Mouse (Mus musculus): ENCODE measurements around the gene Dpp7. TPM values are rescaled to one million over a fixed set of nuclear protein-coding genes. Genes with fewer than 3 reads are reported as not detected.
A peak's percentile ranks its signal among the peaks of the same experiment; 100 is the strongest.

Gene Dpp7
- polyA plus RNA-seq, 1 experiment from 2014 or later: 21.4 TPM

GRCm38 (mm10) chr2:25305587-25306359 lies 50.4 kb downstream of the Dpp7 start:
- peak overlapping the region; percentile 81 for H3K4me2 ChIP-seq (ENCODE audit: low read length)
- H3K9me3 ChIP-seq (replicated peaks; ENCODE audit: control insufficient read depth, low read length): no peaks in the 10 kb centered on the region
- DNase-seq (ENCODE audit: low spot score) (no peak), ATAC-seq (no peak)
- WGBS: 51% methylated on average over 14 of the region's 14 CpGs
- H3K4me3 ChIP-seq (ENCODE audit: low read depth, low read length): peak overlapping the region; percentile 46
- H3K9ac ChIP-seq (ENCODE audit: low read length): peak overlapping the region; percentile 72
- no peak overlapping the region for H3K27ac ChIP-seq (ENCODE audit: low read depth, low read length)
- H3K27me3 ChIP-seq (replicated peaks; ENCODE audit: control insufficient read depth, insufficient read depth, low read length): peaks cover 33% of the 10 kb centered on the region
- peaks cover 2% of the 10 kb centered on the region; the same call in 1 of the 2 replicates for H3K4me1 ChIP-seq (ENCODE audit: control insufficient read depth, insufficient read depth, low read length)
- H3K36me3 ChIP-seq (ENCODE audit: control insufficient read depth, insufficient read depth, low read length): no peaks in the 10 kb centered on the region

DNA sequence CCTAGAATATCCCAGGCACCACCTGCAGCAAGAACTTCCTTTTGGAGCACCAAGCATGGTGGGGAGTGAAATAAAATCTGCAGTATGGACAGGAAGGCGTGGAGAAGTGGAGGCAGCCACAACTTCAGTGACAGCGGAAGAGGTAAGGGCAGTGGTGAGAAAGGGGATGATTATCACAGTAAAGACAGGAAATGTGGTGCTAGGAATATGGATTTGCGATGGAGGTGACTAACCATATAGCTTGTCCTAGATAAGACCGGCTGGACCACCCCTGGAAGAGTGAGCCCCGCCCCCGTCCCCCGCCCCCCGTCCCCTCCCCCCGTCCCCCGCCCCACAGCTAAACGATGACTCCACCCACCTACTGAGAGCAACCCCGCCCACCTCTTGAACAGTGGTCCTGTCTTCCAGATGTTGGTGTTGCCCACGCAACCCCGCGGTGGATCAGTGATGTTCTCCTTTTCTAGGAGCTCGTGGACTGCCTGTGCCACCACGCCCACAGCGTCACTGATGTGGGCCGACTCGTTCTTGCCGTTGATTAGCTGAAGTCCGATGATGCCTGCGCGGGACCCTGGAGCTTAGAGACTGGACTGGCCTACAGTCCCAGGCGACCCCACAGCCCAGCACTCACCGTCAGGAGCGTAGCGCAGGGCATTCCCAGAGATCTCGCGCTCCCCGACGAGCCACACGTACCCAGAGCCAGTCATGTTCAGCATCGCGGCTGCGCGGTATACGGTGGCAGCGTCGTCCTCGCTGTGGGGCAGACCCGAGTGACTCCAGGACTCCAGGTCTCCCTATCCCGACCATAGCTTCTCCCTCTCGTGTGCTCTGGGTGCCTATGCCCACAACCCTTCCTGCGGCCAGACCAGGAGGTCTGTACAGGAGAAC lies 51.3 kb downstream of the Dpp7 start:
- ATAC-seq (peak; percentile 85), DNase-seq (ENCODE audit: low spot score) (peak; percentile 77)
- 1% methylated on average over 44 of the region's 45 CpGs for WGBS
- H3K9ac ChIP-seq (ENCODE audit: low read length): peak overlapping the region; percentile 72
- H3K9me3 ChIP-seq (replicated peaks; ENCODE audit: control insufficient read depth, low read length): no peaks in the 10 kb centered on the region
- H3K27me3 ChIP-seq (replicated peaks; ENCODE audit: control insufficient read depth, insufficient read depth, low read length): peaks cover 24% of the 10 kb centered on the region
- H3K27ac ChIP-seq (ENCODE audit: low read depth, low read length): no peak overlapping the region
- peaks cover 2% of the 10 kb centered on the region; the same call in 1 of the 2 replicates for H3K4me1 ChIP-seq (ENCODE audit: control insufficient read depth, insufficient read depth, low read length)
- peak overlapping the region; percentile 81 for H3K4me2 ChIP-seq (ENCODE audit: low read length)
- H3K36me3 ChIP-seq (ENCODE audit: control insufficient read depth, insufficient read depth, low read length): no peaks in the 10 kb centered on the region
- peak overlapping the region; percentile 46 for H3K4me3 ChIP-seq (ENCODE audit: low read depth, low read length)

DNA sequence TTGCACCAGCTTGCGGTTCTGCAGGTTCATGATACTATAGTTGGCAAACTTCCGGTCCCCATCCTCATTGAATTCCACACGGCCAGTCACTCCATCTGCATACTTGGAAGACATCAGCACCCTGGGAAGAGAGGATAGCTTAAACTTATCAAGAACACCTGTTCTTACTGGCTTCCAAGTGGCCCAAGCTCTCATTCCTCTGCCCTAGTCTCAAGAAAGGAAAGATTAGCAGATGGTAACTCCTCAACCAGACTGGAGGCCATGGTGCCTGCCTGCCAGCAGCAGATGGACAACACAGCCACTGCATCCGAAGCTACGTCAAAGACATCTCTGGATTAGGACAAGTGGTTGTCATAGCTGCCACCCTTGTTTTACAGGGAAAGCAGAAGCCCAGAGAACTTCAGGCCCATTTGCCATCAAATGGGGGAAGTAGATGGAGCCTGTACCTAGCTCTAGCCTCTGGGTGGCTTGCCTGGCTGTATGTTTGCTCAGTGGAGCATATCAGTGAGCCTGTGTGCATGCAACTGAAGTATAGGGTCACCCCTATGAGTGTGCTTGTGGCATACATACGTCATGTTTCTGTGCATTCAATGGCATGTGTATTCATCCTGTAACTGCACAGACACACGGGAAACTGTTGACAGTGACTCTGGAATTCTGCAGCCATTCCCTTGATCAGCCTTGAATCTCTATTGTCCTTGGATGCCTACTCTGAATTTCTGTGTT lies 52.1 kb downstream of the Dpp7 start:
- H3K4me3 ChIP-seq (ENCODE audit: low read depth, low read length): peak overlapping the region; percentile 46
- H3K9me3 ChIP-seq (replicated peaks; ENCODE audit: control insufficient read depth, low read length): no peaks in the 10 kb centered on the region
- H3K4me1 ChIP-seq (ENCODE audit: control insufficient read depth, insufficient read depth, low read length): peaks cover 2% of the 10 kb centered on the region; the same call in 1 of the 2 replicates
- H3K36me3 ChIP-seq (ENCODE audit: control insufficient read depth, insufficient read depth, low read length): no peaks in the 10 kb centered on the region
- WGBS: 77% methylated on average over 7 of the region's 7 CpGs
- H3K9ac ChIP-seq (ENCODE audit: low read length): no peak overlapping the region; the same call in 1 of the 2 replicates
- H3K27me3 ChIP-seq (replicated peaks; ENCODE audit: control insufficient read depth, insufficient read depth, low read length): peaks cover 19% of the 10 kb centered on the region
- DNase-seq (ENCODE audit: low spot score) (no peak), ATAC-seq (0 out of 2 replicates have a peak, but pooled peaks have one; percentile 11)
- H3K4me2 ChIP-seq (ENCODE audit: low read length): peak overlapping the region; percentile 81
- H3K27ac ChIP-seq (ENCODE audit: low read depth, low read length): no peak overlapping the region

DNA sequence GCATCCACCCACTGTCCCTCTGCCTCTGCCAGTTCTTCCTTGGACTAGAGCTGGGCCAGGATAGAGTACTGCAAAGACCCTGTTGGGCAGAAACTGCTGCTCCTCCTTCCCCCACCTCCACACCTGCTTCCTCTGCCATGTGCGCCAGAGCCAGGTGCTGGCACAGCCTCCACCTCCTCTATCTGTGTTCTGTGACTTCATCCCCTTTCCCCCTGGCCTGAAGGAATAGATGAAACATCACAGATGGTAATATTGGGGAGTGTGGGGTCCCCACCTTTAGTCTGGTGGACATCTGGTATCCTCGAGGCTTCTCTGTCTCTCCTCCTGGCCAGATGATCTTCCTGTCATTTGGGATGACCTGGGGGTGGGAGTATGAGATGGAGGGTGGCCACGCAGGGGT lies 52.7 kb downstream of the Dpp7 start:
- Histone ChIP-seq H3K36me3 (ENCODE audit: control insufficient read depth, insufficient read depth, low read length) (no peaks in the 10 kb centered on the region), H3K27ac (ENCODE audit: low read depth, low read length) (no peak overlapping the region), H3K27me3 (replicated peaks; ENCODE audit: control insufficient read depth, insufficient read depth, low read length) (peaks cover 14% of the 10 kb centered on the region), H3K9me3 (replicated peaks; ENCODE audit: control insufficient read depth, low read length) (no peaks in the 10 kb centered on the region), H3K4me2 (ENCODE audit: low read length) (no peak overlapping the region), H3K4me1 (ENCODE audit: control insufficient read depth, insufficient read depth, low read length) (peaks cover 2% of the 10 kb centered on the region; the same call in 1 of the 2 replicates), H3K4me3 (ENCODE audit: low read depth, low read length) (no peak overlapping the region), H3K9ac (ENCODE audit: low read length) (no peak overlapping the region)
- ATAC-seq (no peak), DNase-seq (ENCODE audit: low spot score) (no peak)
- 72% methylated on average over 3 of the region's 3 CpGs for WGBS

Other genes with a start within 250 kb of the Dpp7 start
- 18.6 and 22.1 TPM in 2 replicates for gene Nrarp, start 175.6 kb downstream of the Dpp7 start, polyA plus RNA-seq (2014; fragmentation: Nextera tagmentation; extraction: Ambion mirVana)
- gene Tor4a, start 159.5 kb downstream of the Dpp7 start, polyA plus RNA-seq (2014; fragmentation: Nextera tagmentation; extraction: Ambion mirVana): 0.97 and 1.9 TPM in 2 replicates
- 68.8 and 73.5 TPM in 2 replicates for gene Nelfb, start 144.9 kb downstream of the Dpp7 start, polyA plus RNA-seq (2014; fragmentation: Nextera tagmentation; extraction: Ambion mirVana)
- not detected in 2 replicates for gene Stpg3, start 141.7 kb downstream of the Dpp7 start, polyA plus RNA-seq (2014; fragmentation: Nextera tagmentation; extraction: Ambion mirVana)
- 1.1 TPM in 1 of 2 replicates, not detected in the other for gene Fam166a, start 137.6 kb downstream of the Dpp7 start, polyA plus RNA-seq (2014; fragmentation: Nextera tagmentation; extraction: Ambion mirVana)
- gene Tubb4b, start 131.7 kb downstream of the Dpp7 start, polyA plus RNA-seq (2014; fragmentation: Nextera tagmentation; extraction: Ambion mirVana): 392 and 409 TPM in 2 replicates
- gene Slc34a3, start 122.0 kb downstream of the Dpp7 start, polyA plus RNA-seq (2014; fragmentation: Nextera tagmentation; extraction: Ambion mirVana): 0.10 TPM in 1 of 2 replicates, not detected in the other
- gene Rnf224, start 119.6 kb downstream of the Dpp7 start, polyA plus RNA-seq (2014; fragmentation: Nextera tagmentation; extraction: Ambion mirVana): not detected in 2 replicates
- 67.4 and 98.5 TPM in 2 replicates for gene Rnf208, start 114.1 kb downstream of the Dpp7 start, polyA plus RNA-seq (2014; fragmentation: Nextera tagmentation; extraction: Ambion mirVana)
- not detected in 2 replicates for gene Cysrt1, start 113.9 kb downstream of the Dpp7 start, polyA plus RNA-seq (2014; fragmentation: Nextera tagmentation; extraction: Ambion mirVana)
- 4.7 and 6.0 TPM in 2 replicates for gene AL732309.1, start 109.5 kb downstream of the Dpp7 start, polyA plus RNA-seq (2014; fragmentation: Nextera tagmentation; extraction: Ambion mirVana)
- 14.7 and 17.4 TPM in 2 replicates for gene Tmem203, start 100.9 kb downstream of the Dpp7 start, polyA plus RNA-seq (2014; fragmentation: Nextera tagmentation; extraction: Ambion mirVana)
- 6.6 and 9.9 TPM in 2 replicates for gene Tprn, start 93.7 kb downstream of the Dpp7 start, polyA plus RNA-seq (2014; fragmentation: Nextera tagmentation; extraction: Ambion mirVana)
- 258 and 281 TPM in 2 replicates for gene Ssna1, start 83.9 kb downstream of the Dpp7 start, polyA plus RNA-seq (2014; fragmentation: Nextera tagmentation; extraction: Ambion mirVana)
- gene Anapc2, start 83.9 kb downstream of the Dpp7 start, polyA plus RNA-seq (2014; fragmentation: Nextera tagmentation; extraction: Ambion mirVana): 105 and 123 TPM in 2 replicates
- gene Tmem210, start 68.2 kb downstream of the Dpp7 start, polyA plus RNA-seq (2014; fragmentation: Nextera tagmentation; extraction: Ambion mirVana): not detected in 2 replicates
- gene Lrrc26, start 66.4 kb downstream of the Dpp7 start, polyA plus RNA-seq (2014; fragmentation: Nextera tagmentation; extraction: Ambion mirVana): 0.25 TPM in 1 of 2 replicates, not detected in the other
- gene Grin1, start 37.2 kb downstream of the Dpp7 start, polyA plus RNA-seq (2014; fragmentation: Nextera tagmentation; extraction: Ambion mirVana): 17.0 and 21.1 TPM in 2 replicates
- gene Man1b1, start 24.0 kb downstream of the Dpp7 start, polyA plus RNA-seq (2014; fragmentation: Nextera tagmentation; extraction: Ambion mirVana): 69.5 and 87.7 TPM in 2 replicates
- 5.8 and 7.8 TPM in 2 replicates for gene Uap1l1, start 9.3 kb upstream of the Dpp7 start, polyA plus RNA-seq (2014; fragmentation: Nextera tagmentation; extraction: Ambion mirVana)
- gene Sapcd2, start 16.0 kb upstream of the Dpp7 start, polyA plus RNA-seq (2014; fragmentation: Nextera tagmentation; extraction: Ambion mirVana): 27.8 and 28.9 TPM in 2 replicates
- gene Entpd2, start 39.5 kb upstream of the Dpp7 start, polyA plus RNA-seq (2014; fragmentation: Nextera tagmentation; extraction: Ambion mirVana): 1.9 and 2.5 TPM in 2 replicates
- 263 and 331 TPM in 2 replicates for gene Npdc1, start 43.0 kb upstream of the Dpp7 start, polyA plus RNA-seq (2014; fragmentation: Nextera tagmentation; extraction: Ambion mirVana)
- 0.21 TPM in 1 of 2 replicates, not detected in the other for gene Fut7, start 66.9 kb upstream of the Dpp7 start, polyA plus RNA-seq (2014; fragmentation: Nextera tagmentation; extraction: Ambion mirVana)
- 6.7 and 11.9 TPM in 2 replicates for gene Abca2, start 72.3 kb upstream of the Dpp7 start, polyA plus RNA-seq (2014; fragmentation: Nextera tagmentation; extraction: Ambion mirVana)
- gene Clic3, start 100.5 kb upstream of the Dpp7 start, polyA plus RNA-seq (2014; fragmentation: Nextera tagmentation; extraction: Ambion mirVana): 1.1 and 2.2 TPM in 2 replicates
- gene Paxx, start 104.7 kb upstream of the Dpp7 start, polyA plus RNA-seq (2014; fragmentation: Nextera tagmentation; extraction: Ambion mirVana): 93.2 and 101 TPM in 2 replicates
- 170 and 301 TPM in 2 replicates for gene Ptgds, start 113.7 kb upstream of the Dpp7 start, polyA plus RNA-seq (2014; fragmentation: Nextera tagmentation; extraction: Ambion mirVana)
- gene Lcn12, start 137.6 kb upstream of the Dpp7 start, polyA plus RNA-seq (2014; fragmentation: Nextera tagmentation; extraction: Ambion mirVana): not detected in 2 replicates
- 77.9 and 102 TPM in 2 replicates for gene Fbxw5, start 144.4 kb upstream of the Dpp7 start, polyA plus RNA-seq (2014; fragmentation: Nextera tagmentation; extraction: Ambion mirVana)
- 4.0 and 4.1 TPM in 2 replicates for gene C8g, start 145.4 kb upstream of the Dpp7 start, polyA plus RNA-seq (2014; fragmentation: Nextera tagmentation; extraction: Ambion mirVana)
- 26.7 and 29.4 TPM in 2 replicates for gene Traf2, start 190.6 kb upstream of the Dpp7 start, polyA plus RNA-seq (2014; fragmentation: Nextera tagmentation; extraction: Ambion mirVana)
- 369 and 370 TPM in 2 replicates for gene Edf1, start 201.5 kb upstream of the Dpp7 start, polyA plus RNA-seq (2014; fragmentation: Nextera tagmentation; extraction: Ambion mirVana)
- gene Mamdc4, start 218.5 kb upstream of the Dpp7 start, polyA plus RNA-seq (2014; fragmentation: Nextera tagmentation; extraction: Ambion mirVana): 0.84 and 2.2 TPM in 2 replicates
- gene Phpt1, start 218.9 kb upstream of the Dpp7 start, polyA plus RNA-seq (2014; fragmentation: Nextera tagmentation; extraction: Ambion mirVana): 168 and 216 TPM in 2 replicates
- 2.2 and 4.2 TPM in 2 replicates for gene Ajm1, start 225.4 kb upstream of the Dpp7 start, polyA plus RNA-seq (2014; fragmentation: Nextera tagmentation; extraction: Ambion mirVana)

Data from forebrain, embryonic 14.5 days (tissue).